Mouse (Mus musculus) left cerebral cortex, postnatal 36 days (tissue): ENCODE results near the gene Oser1. TPM values are rescaled to one million over a fixed set of nuclear protein-coding genes. Genes with fewer than 3 reads are reported as not detected.

Source experiments
- DNase-seq, 2 experiments: peaks; one replicate each; pipeline ENCODE4 v3.0.0; 2021 to 2022; ENCODE audit warnings: low spot score in 2 of 2, mixed read lengths in 1 of 2
- intact Hi-C: fragments of 180-260 bp; cut with DNase I; formaldehyde crosslinking; loops from one replicate; pipeline ENCODE4 v1.15.1; 2025
- total RNA-seq, 2 experiments: library from RNA; stranded (reverse); gene quantifications; 2 replicates each; pipeline ENCODE4 v1.2.3; 2021

Gene Oser1
- total RNA-seq, 2 experiments from 2014 or later, result 24.3 to 25.0 TPM

DNA sequence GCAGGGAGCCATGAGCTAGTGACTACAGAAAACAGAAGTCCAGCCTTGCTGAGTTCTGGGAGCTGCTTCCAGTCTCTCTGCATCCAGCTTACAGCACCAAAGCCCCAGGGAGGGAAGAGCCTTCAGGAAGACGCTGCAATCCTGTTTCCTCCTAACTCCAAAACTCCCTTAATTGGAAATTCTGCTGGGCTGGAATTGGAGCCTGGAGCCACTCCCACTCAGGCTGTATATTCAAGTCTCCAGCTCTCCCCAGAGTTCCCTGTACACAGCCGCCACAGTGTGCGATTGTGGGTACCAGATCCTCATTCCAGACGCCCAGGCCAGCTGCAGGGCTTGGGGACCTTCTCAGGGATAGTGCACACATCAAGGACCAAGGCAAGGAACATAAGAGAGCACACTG lies 54.3 kb downstream of the Oser1 start:
- intact Hi-C loops, result no loop called here
- no peak for DNase-seq

DNA sequence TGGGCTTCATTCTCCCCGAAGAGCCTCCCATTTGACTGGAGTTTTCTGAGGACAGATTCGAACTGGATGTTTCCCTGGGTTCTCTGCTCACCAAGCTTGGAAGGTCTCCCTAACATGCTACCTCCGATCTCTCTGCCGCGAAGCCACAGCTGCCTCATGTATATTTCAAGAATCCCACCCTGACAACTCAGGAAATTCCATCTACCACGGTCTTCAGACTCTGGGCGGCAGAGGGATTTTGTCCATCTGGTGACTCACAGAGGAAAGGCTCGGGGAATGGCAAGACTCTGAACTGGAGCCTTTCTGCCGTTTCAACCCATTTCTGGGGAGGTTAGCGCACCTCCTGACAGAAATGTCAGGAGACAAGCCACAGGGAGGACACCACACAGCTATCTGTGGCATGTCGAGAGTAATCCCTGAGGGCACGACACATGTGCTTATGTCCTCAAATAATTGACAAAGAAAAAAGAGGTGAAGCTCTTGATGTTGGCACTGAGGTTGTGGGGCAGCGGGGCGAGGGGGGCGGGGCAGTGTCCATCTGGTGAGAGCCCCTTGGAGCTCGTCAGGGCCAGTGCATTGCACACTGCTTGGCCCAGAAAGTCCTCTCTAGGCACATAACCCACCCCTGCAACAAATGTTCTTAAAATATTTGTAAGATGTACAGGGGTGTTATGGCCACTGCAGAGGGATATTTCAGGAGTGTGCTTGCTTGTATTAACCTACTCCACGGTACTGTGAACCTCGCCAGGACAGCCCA lies 59.5 kb downstream of the Oser1 start:
- intact Hi-C loops, result no loop called here

GRCm38 (mm10) chr2:163362940-163363921 lies 61.3 kb downstream of the Oser1 start:
- DNase-seq, result no peak
- intact Hi-C loops, result no loop called here

More for the DNA sequence above, 59.5 kb downstream of the Oser1 start:
- DNase-seq, result no peak

GRCm38 (mm10) chr2:163360858-163361623 lies 63.5 kb downstream of the Oser1 start:
- intact Hi-C loops, result no loop called here
- no peak for DNase-seq

DNA sequence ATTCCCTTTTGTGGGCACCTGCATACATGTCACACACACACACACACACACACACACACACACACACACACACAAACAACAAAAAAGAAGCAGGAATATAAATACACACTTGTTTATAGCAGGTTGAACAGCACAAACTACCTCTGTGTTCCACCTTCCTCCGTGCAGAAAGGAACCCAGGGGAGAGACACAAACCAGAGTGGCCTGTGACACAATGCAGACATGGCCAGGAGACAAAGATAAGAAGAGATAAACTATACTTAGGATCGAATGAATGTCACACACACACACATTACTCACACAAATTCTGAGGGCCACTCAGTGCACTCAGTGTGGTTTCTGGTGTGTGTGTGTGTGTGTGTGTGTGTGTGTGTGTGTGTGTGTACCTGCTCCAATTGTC lies 65.2 kb downstream of the Oser1 start:
- DNase-seq, result no peak
- intact Hi-C loops, result no loop called here

GRCm38 (mm10) chr2:163358662-163359061 lies 65.8 kb downstream of the Oser1 start:
- intact Hi-C loops, result no loop called here

GRCm38 (mm10) chr2:163356113-163356840 lies 68.2 kb downstream of the Oser1 start:
- intact Hi-C loops, result no loop called here
- DNase-seq, result no peak

More at GRCm38 (mm10) chr2:163358662-163359061, 65.8 kb downstream of the Oser1 start:
- no peak for DNase-seq

Other genes with a start within 250 kb of the Oser1 start
- 10 to 100 TPM; 28.2 to 31.0 TPM for gene Tox2, start 221.6 kb downstream of the Oser1 start, total RNA-seq
- under 1 TPM; 0.49 to 0.59 TPM for gene Jph2, start 26.7 kb downstream of the Oser1 start, total RNA-seq
- gene Gdap1l1, start 13.8 kb upstream of the Oser1 start, total RNA-seq, result 10 to 100 TPM; 72.6 to 73.9 TPM
- 10 to 100 TPM; 18.8 to 19.3 TPM for gene Fitm2, start 47.9 kb upstream of the Oser1 start, total RNA-seq
- not detected for gene R3hdml, start 67.6 kb upstream of the Oser1 start, total RNA-seq
- gene Hnf4a, start 82.1 kb upstream of the Oser1 start, total RNA-seq, result not detected
- 10 to 100 TPM; 63.0 to 70.7 TPM for gene Ttpal, start 177.6 kb upstream of the Oser1 start, total RNA-seq
- 100 to 1,000 TPM; 224 to 251 TPM for gene Serinc3, start 220.4 kb upstream of the Oser1 start, total RNA-seq
- 100 to 1,000 TPM; 135 to 144 TPM for gene Pkig, start 233.7 kb upstream of the Oser1 start, total RNA-seq